Mouse (Mus musculus): ENCODE data around the gene Olfr1501. TPM values are rescaled to one million over a fixed set of nuclear protein-coding genes. Genes with fewer than 3 reads are reported as not detected.

Gene Olfr1501
- not detected in 2 replicates for polyA plus RNA-seq (2012; ENCODE audit: low replicate concordance)

DNA sequence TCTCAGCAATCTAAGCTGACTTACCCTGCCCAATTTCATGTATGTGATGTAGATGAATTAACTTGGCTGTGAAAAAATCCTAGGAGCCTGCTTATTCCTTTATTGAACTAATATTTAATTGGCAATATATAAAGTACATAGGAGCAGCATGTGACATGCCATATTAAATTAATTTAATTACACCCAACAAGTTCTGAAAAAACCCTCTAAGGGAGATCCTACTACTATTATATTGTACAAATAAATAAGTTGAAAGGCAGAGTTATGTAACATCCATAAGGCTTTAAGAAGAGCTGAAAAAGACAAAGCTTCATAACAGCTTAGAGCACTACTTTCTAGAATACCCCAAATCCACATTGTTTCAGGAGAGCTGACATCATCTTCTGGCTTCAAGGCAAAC, at the start of gene Olfr1501:
Gene Olfr1501 (minus strand): TSS at position 101 of the 400 bp plus-strand sequence.

DNA sequence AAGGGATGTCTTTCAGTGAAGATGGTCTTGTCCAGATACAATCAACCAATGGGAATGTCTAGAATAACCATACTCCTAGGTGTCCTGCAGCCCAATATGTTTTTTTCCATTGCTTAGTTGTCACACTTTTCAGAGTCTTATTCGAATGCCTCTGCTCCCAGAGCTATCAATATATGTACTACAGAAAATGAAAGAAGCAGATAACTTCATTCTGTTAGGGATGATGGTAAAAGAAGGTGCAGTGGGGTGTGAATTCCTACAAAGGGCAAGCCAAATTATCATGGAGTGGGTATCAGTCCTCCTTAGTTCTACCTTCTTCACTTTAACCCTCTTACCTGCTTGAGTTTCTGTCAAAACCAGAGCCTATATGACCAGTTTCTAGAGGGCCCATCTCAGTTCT, 47.3 kb upstream of the Olfr1501 start, which contains the start of gene Olfr1504:
Gene Olfr1504 (minus strand): TSS at position 101 of the 400 bp plus-strand sequence.

DNA sequence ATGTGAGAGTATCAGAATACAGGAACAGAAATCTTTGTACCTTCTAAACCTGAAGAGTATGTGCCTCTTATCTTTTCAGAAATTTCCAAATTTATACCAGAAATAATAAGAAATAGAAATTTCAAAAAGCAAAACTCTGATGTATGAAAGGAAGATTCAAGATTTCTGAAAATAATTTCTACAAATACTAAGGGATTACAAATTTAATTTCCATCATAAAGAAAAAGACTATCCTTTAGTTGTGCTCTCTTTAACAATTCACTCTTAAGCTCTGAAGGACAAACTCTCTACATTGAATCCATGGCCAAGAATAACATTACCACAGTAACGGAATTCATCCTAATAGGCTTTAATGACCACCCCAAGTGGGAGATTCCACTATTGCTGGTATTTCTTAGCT, 11.0 kb upstream of the Olfr1501 start, which contains the start of gene Olfr1502:
Gene Olfr1502 (plus strand): TSS at position 301 of the 400 bp plus-strand sequence.

DNA sequence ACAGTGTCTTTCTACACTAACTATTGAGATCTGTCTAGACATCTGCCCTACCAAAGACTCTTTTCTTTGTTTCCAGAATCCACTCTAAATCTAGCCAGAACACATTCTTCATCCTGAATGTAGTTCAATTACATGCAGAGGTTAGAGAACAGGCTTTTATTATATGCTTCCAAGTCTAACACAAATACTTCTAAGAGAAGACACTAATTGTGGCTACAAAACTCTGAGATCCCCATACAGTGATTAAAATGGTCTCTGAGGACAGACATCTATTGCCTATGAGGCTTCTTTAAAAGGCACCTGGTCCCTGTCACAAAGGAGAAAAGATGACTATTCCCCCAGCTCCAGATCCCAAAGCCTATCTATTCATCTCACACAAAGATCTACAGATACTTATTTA, 20.1 kb downstream of the Olfr1501 start, which contains the start of gene Olfr1500:
Gene Olfr1500 (minus strand): TSS at position 101 of the 400 bp plus-strand sequence.

DNA sequence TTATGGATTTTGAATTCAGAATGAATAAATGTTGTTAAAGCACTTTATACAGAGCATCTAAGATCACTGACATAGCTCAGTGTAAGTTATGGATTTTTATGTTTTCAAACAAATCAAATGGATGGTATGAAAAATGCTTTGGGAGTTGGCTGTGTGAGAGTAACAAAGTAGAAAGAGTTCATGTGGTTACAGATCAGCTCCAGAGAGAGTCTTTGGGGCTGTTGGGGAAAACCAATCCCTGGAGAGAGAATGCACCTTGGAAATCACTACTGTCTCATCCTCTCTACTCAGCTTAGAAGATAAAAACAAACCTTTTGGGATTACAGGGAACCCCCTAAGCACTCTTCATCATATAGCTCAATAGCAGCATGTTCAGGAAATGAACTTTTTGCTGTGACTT, 31.1 kb downstream of the Olfr1501 start, which contains the start of gene Olfr1499:
Gene Olfr1499 (minus strand): TSS at position 101 of the 400 bp plus-strand sequence.

DNA sequence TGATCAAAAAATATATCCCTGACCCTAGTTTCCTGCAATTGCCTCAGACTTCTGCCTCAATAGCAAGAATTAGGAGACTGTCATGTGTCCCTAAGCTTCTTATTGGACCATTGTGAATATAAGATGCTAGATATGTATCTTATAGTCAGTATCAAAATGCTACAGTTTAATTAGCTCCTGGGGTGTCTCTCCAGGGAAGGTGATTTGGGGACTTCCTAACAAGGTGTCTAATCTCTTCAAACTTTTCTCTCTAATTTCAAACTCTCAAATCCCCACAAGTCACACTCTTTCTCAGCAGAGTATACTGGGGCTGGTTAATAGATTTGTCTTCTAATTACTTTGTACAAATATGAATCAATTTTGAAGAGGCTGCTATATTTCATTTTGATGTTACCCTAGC, 52.4 kb downstream of the Olfr1501 start, which contains the start of gene Olfr1497:
Gene Olfr1497 (minus strand): TSS at position 101 of the 400 bp plus-strand sequence.

Other genes with a start within 250 kb of the Olfr1501 start
- not detected in 2 replicates for gene Olfr1487, start 233.3 kb downstream of the Olfr1501 start, polyA plus RNA-seq (2012; ENCODE audit: low replicate concordance)
- not detected in 2 replicates for gene Olfr1489, start 219.1 kb downstream of the Olfr1501 start, polyA plus RNA-seq (2012; ENCODE audit: low replicate concordance)
- gene Olfr1490, start 199.6 kb downstream of the Olfr1501 start, polyA plus RNA-seq (2012; ENCODE audit: low replicate concordance), result not detected in 2 replicates
- not detected in 2 replicates for gene Olfr1491, start 153.4 kb downstream of the Olfr1501 start, polyA plus RNA-seq (2012; ENCODE audit: low replicate concordance)
- gene Olfr1493-ps1, start 127.4 kb downstream of the Olfr1501 start, polyA plus RNA-seq (2012; ENCODE audit: low replicate concordance), result not detected in 2 replicates
- not detected in 2 replicates for gene Olfr1494, start 111.0 kb downstream of the Olfr1501 start, polyA plus RNA-seq (2012; ENCODE audit: low replicate concordance)
- gene Olfr1495, start 86.1 kb downstream of the Olfr1501 start, polyA plus RNA-seq (2012; ENCODE audit: low replicate concordance), result not detected in 2 replicates
- not detected in 2 replicates for gene Olfr1496, start 72.8 kb downstream of the Olfr1501 start, polyA plus RNA-seq (2012; ENCODE audit: low replicate concordance)
- not detected in 2 replicates for gene Olfr1497, start 52.5 kb downstream of the Olfr1501 start, polyA plus RNA-seq (2012; ENCODE audit: low replicate concordance)
- gene Olfr1499, start 31.2 kb downstream of the Olfr1501 start, polyA plus RNA-seq (2012; ENCODE audit: low replicate concordance), result not detected in 2 replicates
- not detected in 2 replicates for gene Olfr1500, start 20.2 kb downstream of the Olfr1501 start, polyA plus RNA-seq (2012; ENCODE audit: low replicate concordance)
- gene Olfr1502, start 11.1 kb upstream of the Olfr1501 start, polyA plus RNA-seq (2012; ENCODE audit: low replicate concordance), result not detected in 2 replicates
- gene Olfr1504, start 47.2 kb upstream of the Olfr1501 start, polyA plus RNA-seq (2012; ENCODE audit: low replicate concordance), result not detected in 2 replicates
- gene Olfr1505, start 62.8 kb upstream of the Olfr1501 start, polyA plus RNA-seq (2012; ENCODE audit: low replicate concordance), result not detected in 2 replicates

Data from leukemia stem cell, adult 10-12 weeks (primary cell).